Mouse (Mus musculus): ENCODE measurements at regions not wholly inside any gene's neighbourhood (a gene's known extent, or its start where the extent isn't known, plus 50 kb on each side); places are given as distances from the start of the nearest gene placed in this dataset.

DNA sequence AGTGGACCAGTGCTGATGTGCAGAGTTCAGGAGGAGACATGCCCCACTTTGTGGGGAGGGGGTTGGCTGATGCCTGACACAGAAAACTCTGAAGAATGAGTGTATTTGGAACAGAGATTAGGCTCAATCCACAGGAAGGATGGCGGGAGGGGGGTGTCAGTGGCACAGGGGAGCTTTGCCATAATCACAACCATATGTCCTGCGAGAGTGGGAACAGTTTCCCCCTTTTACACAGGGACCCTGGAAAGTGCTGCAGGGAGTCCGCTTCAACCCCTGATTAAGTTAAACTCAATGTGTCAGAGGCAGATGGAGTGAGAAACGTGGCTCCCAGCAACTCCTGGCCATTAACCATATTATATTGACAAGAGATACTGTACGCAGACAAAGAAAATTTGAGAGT, 168.9 kb upstream of the Cops8 start:
- Histone ChIP-seq H3K4me3 (replicated peaks; ENCODE audit: extremely low read depth, low read depth, low read length) (no peak overlapping the region), H3K4me1 (ENCODE audit: control insufficient read depth, insufficient read depth, low read length) (no peaks in the 10 kb centered on the region)
- TF ChIP-seq POLR2A (IDR thresholded peaks at IDR 0.05; ENCODE audit: borderline replicate concordance, extremely low read depth, low read depth, low read length): no peak
- TF ChIP-seq CTCF (IDR thresholded peaks at IDR 0.05; ENCODE audit: insufficient read depth, low read length): no peak
- 92% methylated on average over 5 of the region's 5 CpGs for WGBS
- DNase-seq: no peak

DNA sequence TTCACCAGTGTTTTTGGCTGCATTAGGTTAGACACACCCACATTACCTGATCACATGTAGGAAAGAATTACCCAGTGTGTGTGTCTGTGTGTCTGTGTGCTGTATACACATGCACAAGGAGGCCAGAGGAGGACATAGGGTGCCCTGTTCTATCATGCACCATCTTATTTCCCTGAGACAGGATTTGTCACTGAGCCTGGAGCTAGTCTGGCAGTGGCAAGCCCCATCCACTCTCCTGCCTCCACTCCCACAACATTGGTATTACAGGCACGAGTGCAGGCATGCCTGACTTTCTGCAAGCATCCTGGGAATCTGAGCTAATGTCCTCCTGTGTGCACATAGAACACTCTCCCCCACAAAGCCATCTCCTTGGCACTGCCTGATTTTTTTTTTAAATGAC, 162.1 kb upstream of the Cops8 start:
- 50% methylated on average over 1 of the region's 1 CpGs for WGBS
- TF ChIP-seq CTCF (IDR thresholded peaks at IDR 0.05; ENCODE audit: insufficient read depth, low read length) (no peak), POLR2A (IDR thresholded peaks at IDR 0.05; ENCODE audit: borderline replicate concordance, extremely low read depth, low read depth, low read length) (no peak)
- no peak for DNase-seq
- no peaks in the 10 kb centered on the region for H3K4me1 ChIP-seq (ENCODE audit: control insufficient read depth, insufficient read depth, low read length)
- no peak overlapping the region for H3K4me3 ChIP-seq (replicated peaks; ENCODE audit: extremely low read depth, low read depth, low read length)

DNA sequence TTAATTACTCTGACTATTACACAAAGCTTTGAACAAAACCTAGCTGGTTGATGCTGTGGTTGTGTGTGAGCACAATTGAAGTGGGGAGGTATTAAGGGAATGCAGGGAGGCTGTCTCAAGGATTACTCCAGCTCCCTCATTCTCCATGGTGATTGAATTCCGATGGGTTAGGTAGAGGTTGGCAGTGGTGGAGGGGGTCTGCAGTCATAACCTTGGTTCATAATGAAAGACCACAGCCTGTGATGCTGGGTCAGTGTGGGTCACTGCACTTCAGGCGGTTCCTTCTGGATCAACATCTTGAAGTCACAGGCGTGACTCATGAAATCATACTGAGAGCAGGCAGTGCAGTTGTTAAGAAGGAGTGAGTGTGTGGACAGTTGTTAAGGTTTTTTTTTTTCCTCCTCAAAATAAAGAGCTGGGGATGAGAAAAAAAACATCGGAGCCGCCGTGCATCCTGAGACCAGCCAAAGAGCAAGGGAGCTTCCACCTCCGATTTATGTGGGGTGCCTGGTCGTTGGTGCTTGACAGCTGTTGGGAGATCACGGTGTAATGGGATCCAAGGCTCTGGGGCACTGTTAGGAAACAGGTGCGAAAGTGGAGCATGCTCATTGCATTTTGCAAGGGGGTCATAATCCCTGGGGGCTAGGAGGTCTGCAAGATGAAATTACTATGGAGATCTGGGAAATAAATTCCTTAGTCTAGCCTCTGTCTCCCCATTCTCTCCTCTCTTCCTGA, 161.5 kb upstream of the Cops8 start:
- TF ChIP-seq CTCF (IDR thresholded peaks at IDR 0.05; ENCODE audit: insufficient read depth, low read length): no peak
- WGBS: 71% methylated on average over 10 of the region's 10 CpGs

DNA sequence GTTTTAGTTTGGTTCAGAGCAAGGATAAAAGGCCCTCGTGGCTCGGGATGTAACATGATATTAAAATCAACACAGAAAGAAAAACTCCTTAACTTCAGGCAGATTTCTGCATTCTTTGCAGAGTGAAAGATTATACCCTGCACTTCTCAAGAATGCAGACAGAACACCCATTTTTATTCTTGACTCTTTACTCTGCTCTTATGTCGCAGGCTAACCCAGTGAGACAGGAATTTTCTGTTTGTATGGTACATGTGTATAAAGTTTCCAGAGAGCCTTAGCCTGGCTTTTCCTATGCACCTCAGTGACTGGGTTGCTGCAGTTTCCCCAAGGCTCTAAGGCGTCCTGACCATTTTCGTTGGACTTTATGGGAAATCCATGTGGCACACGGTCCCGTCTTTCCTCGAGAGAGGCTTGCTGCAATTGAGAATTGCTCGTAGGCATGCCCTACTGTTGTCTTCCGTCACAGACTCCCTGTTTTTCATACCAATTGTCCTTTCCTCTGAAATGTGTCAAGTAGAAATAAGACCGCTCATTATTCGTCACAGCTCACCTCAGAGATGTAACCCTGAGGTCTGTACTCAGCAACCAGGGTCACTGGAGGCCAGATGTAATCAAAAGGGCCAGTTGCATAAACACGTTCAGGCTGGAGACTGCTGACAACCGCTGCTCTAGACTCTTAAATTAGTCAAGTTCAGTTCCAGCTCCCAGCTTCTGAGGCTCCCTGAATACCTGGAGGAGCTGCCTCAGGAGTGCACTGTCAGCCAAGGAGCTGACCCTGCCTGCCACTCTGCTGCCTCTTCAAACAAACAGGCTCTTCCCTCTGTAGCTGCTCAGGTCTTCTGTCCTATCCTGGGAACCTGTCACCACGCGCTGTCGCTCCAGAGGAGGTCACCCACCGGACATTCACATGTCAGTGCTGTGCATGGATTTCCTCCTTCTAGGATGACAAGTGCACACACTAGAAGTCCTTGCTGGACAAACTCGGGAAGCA, 160.2 kb upstream of the Cops8 start:
- Histone ChIP-seq H3K4me3 (replicated peaks; ENCODE audit: extremely low read depth, low read depth, low read length) (no peak overlapping the region), H3K4me1 (ENCODE audit: control insufficient read depth, insufficient read depth, low read length) (no peaks in the 10 kb centered on the region)
- DNase-seq: no peak
- TF ChIP-seq CTCF (IDR thresholded peaks at IDR 0.05; ENCODE audit: insufficient read depth, low read length) (no peak), POLR2A (IDR thresholded peaks at IDR 0.05; ENCODE audit: borderline replicate concordance, extremely low read depth, low read depth, low read length) (no peak)
- 55% methylated on average over 19 of the region's 19 CpGs for WGBS

More for the DNA sequence above, 161.5 kb upstream of the Cops8 start:
- no peak overlapping the region for H3K4me3 ChIP-seq (replicated peaks; ENCODE audit: extremely low read depth, low read depth, low read length)
- no peaks in the 10 kb centered on the region for H3K4me1 ChIP-seq (ENCODE audit: control insufficient read depth, insufficient read depth, low read length)
- DNase-seq: no peak

DNA sequence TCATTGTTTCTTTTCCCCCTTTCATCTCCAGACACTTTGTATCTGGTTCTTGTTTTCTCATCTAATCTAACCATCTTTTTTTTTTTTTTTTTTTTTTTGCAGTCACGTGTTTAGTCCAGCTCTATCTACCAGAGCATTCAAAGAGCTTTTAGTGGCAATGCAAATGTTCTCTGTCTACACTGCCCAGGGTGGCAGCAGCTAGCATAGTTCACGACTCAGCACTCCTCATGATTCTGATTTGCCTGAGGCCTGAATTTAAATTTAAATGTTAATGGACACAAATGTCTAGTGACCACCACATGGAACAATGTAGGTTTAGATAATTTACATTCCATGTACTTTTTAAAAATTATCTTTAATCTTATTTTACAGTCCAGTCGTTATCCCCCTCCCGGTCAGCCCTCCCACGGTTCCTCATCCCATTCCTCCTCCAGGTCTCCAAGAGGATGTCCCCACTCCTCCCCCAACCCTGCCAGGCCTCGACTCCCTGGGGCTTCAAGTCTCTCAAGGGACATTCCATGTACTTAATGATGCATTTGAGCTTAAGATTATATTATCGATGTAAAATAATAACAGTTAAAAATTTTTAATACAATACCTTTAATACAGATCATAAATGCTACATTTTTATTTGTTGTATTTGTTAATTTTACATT, 153.1 kb upstream of the Cops8 start:
- TF ChIP-seq POLR2A (IDR thresholded peaks at IDR 0.05; ENCODE audit: borderline replicate concordance, extremely low read depth, low read depth, low read length) (no peak), CTCF (IDR thresholded peaks at IDR 0.05; ENCODE audit: insufficient read depth, low read length) (no peak)
- Histone ChIP-seq H3K4me3 (replicated peaks; ENCODE audit: extremely low read depth, low read depth, low read length) (no peak overlapping the region), H3K4me1 (ENCODE audit: control insufficient read depth, insufficient read depth, low read length) (no peaks in the 10 kb centered on the region)
- DNase-seq: no peak
- WGBS: 75% methylated on average over 7 of the region's 7 CpGs

DNA sequence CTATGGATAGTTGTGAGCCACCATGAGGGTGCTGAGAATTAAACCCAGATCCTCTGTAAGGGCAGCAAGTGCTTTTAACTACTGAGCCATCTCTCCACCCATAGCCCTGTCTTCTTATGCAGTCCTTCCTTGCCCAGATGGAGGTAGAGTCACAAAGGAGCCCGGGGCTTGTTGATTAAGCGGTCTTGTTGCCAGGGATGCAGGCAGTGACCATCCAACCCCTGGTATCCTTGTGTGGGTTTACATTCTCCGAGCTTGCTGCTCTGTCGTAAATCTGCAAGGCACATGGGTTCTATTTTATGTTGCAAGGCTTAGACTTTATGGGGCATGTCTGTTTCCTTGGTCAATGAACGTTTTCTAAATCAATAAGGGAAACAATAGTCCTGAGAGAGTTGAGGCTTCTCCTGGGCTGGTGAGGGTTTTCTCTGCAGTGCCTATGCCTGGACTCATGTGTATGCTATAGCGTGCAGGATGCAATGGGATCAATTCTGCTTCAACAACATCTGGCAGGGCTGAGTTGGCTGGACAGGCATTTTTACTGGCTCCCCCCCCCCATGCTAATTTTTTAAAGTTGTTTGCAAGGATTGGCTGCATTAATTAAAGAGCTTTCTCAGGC, 150.7 kb upstream of the Cops8 start:
- no peak for DNase-seq
- no peaks in the 10 kb centered on the region for H3K4me1 ChIP-seq (ENCODE audit: control insufficient read depth, insufficient read depth, low read length)
- no peak overlapping the region for H3K4me3 ChIP-seq (replicated peaks; ENCODE audit: extremely low read depth, low read depth, low read length)
- TF ChIP-seq POLR2A (IDR thresholded peaks at IDR 0.05; ENCODE audit: borderline replicate concordance, extremely low read depth, low read depth, low read length) (no peak), CTCF (IDR thresholded peaks at IDR 0.05; ENCODE audit: insufficient read depth, low read length) (no peak)
- whole genome bisulfite sequencing: 81% methylated on average over 6 of the region's 6 CpGs

DNA sequence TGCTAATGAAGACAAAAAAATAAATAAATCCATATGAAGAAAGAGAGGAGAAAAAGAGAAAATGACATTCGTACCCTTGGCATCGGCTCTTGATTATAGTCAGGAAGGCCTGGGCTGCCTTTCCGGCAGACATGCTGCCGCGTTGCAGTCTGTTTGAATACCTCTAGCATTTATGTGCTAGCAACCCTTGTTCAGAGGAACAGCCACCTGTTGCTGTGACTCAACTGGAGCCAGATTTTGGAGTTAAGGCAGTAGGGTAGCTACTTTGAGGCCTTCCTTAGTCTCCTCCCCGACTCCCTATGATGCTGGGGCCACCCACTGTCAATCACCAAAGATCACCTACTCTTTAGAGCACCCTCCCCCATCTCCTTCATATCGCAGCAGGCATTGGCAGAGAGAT, 148.5 kb upstream of the Cops8 start:
- TF ChIP-seq POLR2A (IDR thresholded peaks at IDR 0.05; ENCODE audit: borderline replicate concordance, extremely low read depth, low read depth, low read length) (no peak), CTCF (IDR thresholded peaks at IDR 0.05; ENCODE audit: insufficient read depth, low read length) (no peak)
- DNase-seq: no peak
- Histone ChIP-seq H3K4me1 (ENCODE audit: control insufficient read depth, insufficient read depth, low read length) (no peaks in the 10 kb centered on the region), H3K4me3 (replicated peaks; ENCODE audit: extremely low read depth, low read depth, low read length) (no peak overlapping the region)
- 70% methylated on average over 7 of the region's 7 CpGs for WGBS

DNA sequence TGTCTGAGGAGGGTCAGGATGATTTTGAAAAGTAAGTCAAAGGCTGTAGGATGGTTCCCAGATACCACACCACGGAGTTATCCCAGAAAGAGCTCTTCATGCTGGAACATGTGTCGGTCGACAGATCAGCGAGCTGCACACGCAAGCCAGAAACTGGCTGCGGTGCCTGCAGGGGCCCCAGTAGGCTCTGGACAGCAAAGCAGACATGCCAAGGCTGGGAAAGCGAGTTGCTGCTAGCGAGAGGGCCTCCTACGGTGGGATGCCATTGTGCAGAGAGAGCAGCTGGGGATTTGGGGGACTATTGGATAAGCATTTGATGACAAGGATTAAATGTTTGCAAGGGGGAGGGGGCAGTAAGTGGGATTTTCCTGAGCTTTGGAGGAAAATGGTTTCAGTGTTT, 145.4 kb upstream of the Cops8 start:
- 55% methylated on average over 9 of the region's 9 CpGs for WGBS
- Histone ChIP-seq H3K4me1 (ENCODE audit: control insufficient read depth, insufficient read depth, low read length) (no peaks in the 10 kb centered on the region), H3K4me3 (replicated peaks; ENCODE audit: extremely low read depth, low read depth, low read length) (no peak overlapping the region)
- no peak for TF ChIP-seq POLR2A (IDR thresholded peaks at IDR 0.05; ENCODE audit: borderline replicate concordance, extremely low read depth, low read depth, low read length)
- DNase-seq: no peak

DNA sequence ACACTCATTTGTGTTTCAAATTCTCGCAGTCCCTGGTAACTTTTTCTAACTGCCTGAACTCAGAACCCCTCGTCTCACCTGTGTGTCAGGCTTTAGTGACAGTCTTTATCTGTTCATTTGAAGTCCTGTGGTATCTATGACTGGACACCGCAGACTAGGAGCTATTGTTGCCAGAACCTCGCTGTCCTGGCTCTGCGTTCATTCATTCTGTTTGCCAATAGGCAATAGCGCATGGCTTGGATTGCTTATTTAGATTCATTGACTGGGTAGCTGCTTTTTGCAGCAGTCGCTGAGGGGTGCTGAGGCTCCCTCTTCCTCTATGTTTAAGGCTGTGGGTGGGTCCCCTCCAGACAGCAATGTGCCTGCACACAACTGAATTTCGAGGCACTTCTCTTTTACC, 144.6 kb upstream of the Cops8 start:
- no peak for DNase-seq
- Histone ChIP-seq H3K4me1 (ENCODE audit: control insufficient read depth, insufficient read depth, low read length) (no peaks in the 10 kb centered on the region), H3K4me3 (replicated peaks; ENCODE audit: extremely low read depth, low read depth, low read length) (no peak overlapping the region)
- TF ChIP-seq POLR2A (IDR thresholded peaks at IDR 0.05; ENCODE audit: borderline replicate concordance, extremely low read depth, low read depth, low read length) (no peak), CTCF (IDR thresholded peaks at IDR 0.05; ENCODE audit: insufficient read depth, low read length) (no peak)
- 83% methylated on average over 8 of the region's 8 CpGs for WGBS

Measured in lung, adult 2 months (tissue).